Mouse (Mus musculus): ENCODE results near the gene BC035947.

The BC035947 gene

GRCm38 (mm10) chr1:78511621-78512160, at the start of gene BC035947:
Gene BC035947, minus strand, starts transcription at chr1:78512158.
- 7% methylated on average over 25 of the region's 25 CpGs for WGBS

- 78% methylated on average over 8 of the region's 8 CpGs for WGBS
Observed at GRCm38 (mm10) chr1:78554012-78554666, 42.2 kb upstream of the BC035947 start.

- 49% methylated on average over 6 of the region's 6 CpGs for WGBS
Observed at GRCm38 (mm10) chr1:78548961-78549360, 37.0 kb upstream of the BC035947 start.

GRCm38 (mm10) chr1:78546258-78546657, 34.3 kb upstream of the BC035947 start:
- 51% methylated on average over 9 of the region's 9 CpGs for WGBS

- 57% methylated on average over 1 of the region's 1 CpGs for WGBS
Observed at GRCm38 (mm10) chr1:78543631-78544030, 31.7 kb upstream of the BC035947 start.

- WGBS = 86% methylated on average over 6 of the region's 6 CpGs
Observed at GRCm38 (mm10) chr1:78539166-78539565, 27.2 kb upstream of the BC035947 start.

- WGBS = 42% methylated on average over 5 of the region's 5 CpGs
Observed at GRCm38 (mm10) chr1:78538396-78538795, 26.4 kb upstream of the BC035947 start.

- WGBS = 2% methylated on average over 16 of the region's 16 CpGs
Observed at GRCm38 (mm10) chr1:78537494-78538010, 25.6 kb upstream of the BC035947 start.

- WGBS = 29% methylated on average over 19 of the region's 19 CpGs
Observed at GRCm38 (mm10) chr1:78536310-78537164, 24.6 kb upstream of the BC035947 start.

- WGBS = 95% methylated on average over 9 of the region's 9 CpGs
Observed at GRCm38 (mm10) chr1:78534428-78535150, 22.6 kb upstream of the BC035947 start.

GRCm38 (mm10) chr1:78532184-78532800, 20.3 kb upstream of the BC035947 start:
- 71% methylated on average over 15 of the region's 15 CpGs for WGBS

- 49% methylated on average over 7 of the region's 7 CpGs for WGBS
Observed at GRCm38 (mm10) chr1:78530500-78531215, 18.7 kb upstream of the BC035947 start.

GRCm38 (mm10) chr1:78529011-78529410, 17.1 kb upstream of the BC035947 start:
- 93% methylated on average over 8 of the region's 8 CpGs for WGBS

- 93% methylated on average over 3 of the region's 3 CpGs for WGBS
Observed at GRCm38 (mm10) chr1:78528356-78528755, 16.4 kb upstream of the BC035947 start.

GRCm38 (mm10) chr1:78525189-78525886, 13.4 kb upstream of the BC035947 start:
- WGBS = 46% methylated on average over 23 of the region's 23 CpGs

- WGBS = 60% methylated on average over 7 of the region's 7 CpGs
Observed at GRCm38 (mm10) chr1:78518907-78519306, 6.9 kb upstream of the BC035947 start.

GRCm38 (mm10) chr1:78512756-78513155, 798 bp upstream of the BC035947 start:
- WGBS = 77% methylated on average over 8 of the region's 8 CpGs

GRCm38 (mm10) chr1:78510862-78511261, 1.1 kb downstream of the BC035947 start, which contains the start of gene Mogat1:
Gene Mogat1, plus strand, starts transcription at chr1:78510991.
- 61% methylated on average over 5 of the region's 5 CpGs for WGBS

GRCm38 (mm10) chr1:78507137-78507536, 4.8 kb downstream of the BC035947 start:
- WGBS = 57% methylated on average over 1 of the region's 1 CpGs

- WGBS = 91% methylated on average over 6 of the region's 6 CpGs
Observed at GRCm38 (mm10) chr1:78502527-78502926, 9.4 kb downstream of the BC035947 start.
